Mouse (Mus musculus): ENCODE measurements around the gene Iba57. TPM values are rescaled to one million over a fixed set of nuclear protein-coding genes. Genes with fewer than 3 reads are reported as not detected.

Gene Iba57
- polyA plus RNA-seq, 1 experiment from 2014 or later = 3.1 TPM

GRCm38 (mm10) chr11:59131348-59131919, 32.1 kb downstream of the Iba57 start:
- H3K9me3 ChIP-seq (ENCODE audit: control insufficient read depth, low read length) = no peaks in the 10 kb centered on the region
- ATAC-seq (ENCODE audit: low read depth) (no peak), DNase-seq (ENCODE audit: low spot score) (no peak)
- H3K4me2 ChIP-seq (ENCODE audit: low read depth, low read length) = no peak overlapping the region
- no peak overlapping the region for H3K4me3 ChIP-seq (ENCODE audit: low read depth, low read length)
- H3K9ac ChIP-seq (ENCODE audit: low read depth, low read length) = no peak overlapping the region
- H3K27me3 ChIP-seq (replicated peaks; ENCODE audit: control insufficient read depth, insufficient read depth, low read length) = peaks cover 40% of the 10 kb centered on the region
- 69% methylated on average over 18 of the region's 18 CpGs for WGBS
- no peaks in the 10 kb centered on the region for H3K4me1 ChIP-seq (ENCODE audit: control insufficient read depth, insufficient read depth, low read length)
- H3K27ac ChIP-seq (replicated peaks; ENCODE audit: low read depth, low read length) = no peak overlapping the region
- H3K36me3 ChIP-seq (ENCODE audit: control insufficient read depth, insufficient read depth, low read length) = no peaks in the 10 kb centered on the region

GRCm38 (mm10) chr11:59130782-59131181, 32.8 kb downstream of the Iba57 start:
- 82% methylated on average over 9 of the region's 9 CpGs for WGBS
- peaks cover 34% of the 10 kb centered on the region for H3K27me3 ChIP-seq (replicated peaks; ENCODE audit: control insufficient read depth, insufficient read depth, low read length)
- no peaks in the 10 kb centered on the region for H3K9me3 ChIP-seq (ENCODE audit: control insufficient read depth, low read length)

GRCm38 (mm10) chr11:59105945-59106344, 57.6 kb downstream of the Iba57 start:
- H3K36me3 ChIP-seq (ENCODE audit: control insufficient read depth, insufficient read depth, low read length) = no peaks in the 10 kb centered on the region
- ATAC-seq (ENCODE audit: low read depth) (no peak), DNase-seq (ENCODE audit: low spot score) (no peak)
- H3K27ac ChIP-seq (replicated peaks; ENCODE audit: low read depth, low read length) = no peak overlapping the region
- no peak overlapping the region for H3K4me3 ChIP-seq (ENCODE audit: low read depth, low read length)
- no peak overlapping the region for H3K4me2 ChIP-seq (ENCODE audit: low read depth, low read length)
- WGBS = 96% methylated on average over 5 of the region's 5 CpGs
- no peaks in the 10 kb centered on the region for H3K4me1 ChIP-seq (ENCODE audit: control insufficient read depth, insufficient read depth, low read length)
- no peaks in the 10 kb centered on the region for H3K27me3 ChIP-seq (replicated peaks; ENCODE audit: control insufficient read depth, insufficient read depth, low read length)
- no peak overlapping the region for H3K9ac ChIP-seq (ENCODE audit: low read depth, low read length)
- H3K9me3 ChIP-seq (ENCODE audit: control insufficient read depth, low read length) = no peaks in the 10 kb centered on the region

More at GRCm38 (mm10) chr11:59130782-59131181, 32.8 kb downstream of the Iba57 start:
- no peaks in the 10 kb centered on the region for H3K4me1 ChIP-seq (ENCODE audit: control insufficient read depth, insufficient read depth, low read length)
- no peak overlapping the region for H3K4me3 ChIP-seq (ENCODE audit: low read depth, low read length)
- ATAC-seq (ENCODE audit: low read depth) = no peak
- no peak overlapping the region for H3K9ac ChIP-seq (ENCODE audit: low read depth, low read length)
- H3K4me2 ChIP-seq (ENCODE audit: low read depth, low read length) = no peak overlapping the region
- no peaks in the 10 kb centered on the region for H3K36me3 ChIP-seq (ENCODE audit: control insufficient read depth, insufficient read depth, low read length)
- no peak for DNase-seq (ENCODE audit: low spot score)
- no peak overlapping the region for H3K27ac ChIP-seq (replicated peaks; ENCODE audit: low read depth, low read length)

Other genes with a start within 250 kb of the Iba57 start
- gene Btnl10, start 245.8 kb downstream of the Iba57 start, polyA plus RNA-seq (2014; fragmentation: Nextera tagmentation; extraction: Ambion mirVana) = 0.07 TPM in 1 of 2 replicates, not detected in the other
- gene Rnf187, start 224.8 kb downstream of the Iba57 start, polyA plus RNA-seq (2014; fragmentation: Nextera tagmentation; extraction: Ambion mirVana) = 256 and 271 TPM in 2 replicates
- gene Hist3h2ba, start 214.8 kb downstream of the Iba57 start, polyA plus RNA-seq (2014; fragmentation: Nextera tagmentation; extraction: Ambion mirVana) = 14.9 and 20.8 TPM in 2 replicates
- 27.6 and 29.7 TPM in 2 replicates for gene Hist3h2a, start 209.1 kb downstream of the Iba57 start, polyA plus RNA-seq (2014; fragmentation: Nextera tagmentation; extraction: Ambion mirVana)
- gene Trim17, start 209.1 kb downstream of the Iba57 start, polyA plus RNA-seq (2014; fragmentation: Nextera tagmentation; extraction: Ambion mirVana) = 0.41 and 0.51 TPM in 2 replicates
- 19.2 and 23.0 TPM in 2 replicates for gene Trim11, start 185.6 kb downstream of the Iba57 start, polyA plus RNA-seq (2014; fragmentation: Nextera tagmentation; extraction: Ambion mirVana)
- gene Obscn, start 27.3 kb downstream of the Iba57 start, polyA plus RNA-seq (2014; fragmentation: Nextera tagmentation; extraction: Ambion mirVana) = 7.9 and 9.2 TPM in 2 replicates
- gene Gjc2, start 19.5 kb upstream of the Iba57 start, polyA plus RNA-seq (2014; fragmentation: Nextera tagmentation; extraction: Ambion mirVana) = 0.29 and 0.60 TPM in 2 replicates
- 114 and 126 TPM in 2 replicates for gene Guk1, start 28.5 kb upstream of the Iba57 start, polyA plus RNA-seq (2014; fragmentation: Nextera tagmentation; extraction: Ambion mirVana)
- gene Mrpl55, start 38.7 kb upstream of the Iba57 start, polyA plus RNA-seq (2014; fragmentation: Nextera tagmentation; extraction: Ambion mirVana) = 81.9 and 89.3 TPM in 2 replicates
- gene 2310033P09Rik, start 44.6 kb upstream of the Iba57 start, polyA plus RNA-seq (2014; fragmentation: Nextera tagmentation; extraction: Ambion mirVana) = 23.9 and 27.0 TPM in 2 replicates
- gene Arf1, start 64.5 kb upstream of the Iba57 start, polyA plus RNA-seq (2014; fragmentation: Nextera tagmentation; extraction: Ambion mirVana) = 665 and 687 TPM in 2 replicates
- 0.77 and 0.78 TPM in 2 replicates for gene Wnt3a, start 127.0 kb upstream of the Iba57 start, polyA plus RNA-seq (2014; fragmentation: Nextera tagmentation; extraction: Ambion mirVana)
- gene Wnt9a, start 143.2 kb upstream of the Iba57 start, polyA plus RNA-seq (2014; fragmentation: Nextera tagmentation; extraction: Ambion mirVana) = 4.8 and 5.8 TPM in 2 replicates
- gene Prss38, start 211.9 kb upstream of the Iba57 start, polyA plus RNA-seq (2014; fragmentation: Nextera tagmentation; extraction: Ambion mirVana) = not detected in 2 replicates